Mouse (Mus musculus): ENCODE results near the gene Epor.

The Epor gene

GRCm38 (mm10) chr9:21935466-21936131 lies 27.7 kb downstream of the Epor start:
- no peak for DNase-seq

- no peak for DNase-seq
Measured at GRCm38 (mm10) chr9:21934021-21934420, 29.3 kb downstream of the Epor start.

DNA sequence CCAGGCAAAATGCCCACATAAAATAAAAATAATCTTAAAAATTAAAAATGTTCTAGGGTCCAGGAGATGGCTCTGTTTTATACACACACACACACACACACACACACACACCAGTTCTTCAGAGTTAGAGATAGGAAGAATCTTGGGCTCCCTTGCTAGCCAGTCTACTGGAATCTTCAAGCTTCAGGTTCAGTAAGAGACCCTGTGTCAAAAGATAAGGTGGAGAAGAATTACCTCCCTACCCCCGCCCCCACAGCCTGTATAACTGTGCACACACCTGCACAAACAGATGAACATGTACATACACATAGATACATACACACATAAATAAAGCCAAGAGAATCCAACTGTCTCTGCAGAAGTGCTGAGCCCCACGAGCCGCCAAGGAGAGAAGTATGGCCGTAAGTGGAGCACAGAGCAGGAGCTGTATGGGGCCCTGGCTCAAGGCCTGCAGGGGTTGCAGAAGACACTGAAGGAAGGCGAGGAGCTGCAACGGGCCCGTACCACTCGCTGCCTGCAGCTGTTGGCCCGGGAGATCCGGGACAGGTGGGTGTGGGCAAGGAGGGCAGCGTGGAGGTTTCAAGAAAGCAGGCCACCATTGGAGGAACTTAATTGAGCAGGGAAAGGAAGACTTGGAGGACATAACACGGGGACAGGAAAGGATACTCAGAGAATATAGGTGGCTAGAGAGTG lies 30.7 kb downstream of the Epor start:
- DNase-seq: no peak

DNA sequence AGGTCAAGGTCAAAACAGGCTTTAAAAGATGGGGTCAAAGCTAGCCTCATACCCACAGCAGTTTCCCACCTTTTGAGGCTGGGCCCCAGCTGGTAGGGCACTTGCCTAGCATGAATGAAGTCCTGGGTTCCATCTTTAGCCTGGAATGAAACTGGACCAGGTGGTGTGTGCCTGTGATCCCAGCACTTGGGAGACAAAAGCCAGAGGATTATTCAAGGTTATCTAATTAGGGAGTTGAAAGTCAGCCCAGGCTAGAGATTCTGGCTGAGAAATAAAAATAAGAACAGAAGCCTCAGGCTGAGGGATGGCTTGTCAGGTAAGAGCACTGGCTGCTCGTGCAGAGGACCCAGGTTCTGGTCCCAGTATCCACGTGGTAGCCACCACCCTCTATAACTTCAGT lies 31.3 kb downstream of the Epor start:
- no peak for DNase-seq

DNA sequence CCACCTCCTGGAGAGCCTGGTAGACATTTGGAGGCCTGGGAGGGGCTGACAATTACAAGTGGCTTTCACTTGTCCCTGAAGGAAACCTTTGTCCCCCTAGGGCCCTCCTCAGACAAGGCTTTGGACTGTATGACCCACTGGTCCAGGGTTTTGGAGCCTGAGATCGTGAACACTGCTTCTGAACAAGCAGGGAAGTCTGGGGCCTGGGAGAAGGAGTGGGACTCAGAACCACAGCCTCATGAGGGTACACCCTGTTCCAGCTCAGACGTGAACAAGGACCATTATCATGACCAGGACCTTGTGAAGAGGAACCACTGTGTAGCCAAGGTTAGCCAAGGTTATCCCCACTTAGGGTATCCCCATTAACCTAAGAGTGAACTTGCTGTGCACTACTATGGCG lies 34.1 kb downstream of the Epor start:
- no peak for DNase-seq

- peak; percentile 35 for DNase-seq
Measured at GRCm38 (mm10) chr9:21927208-21927753, 36.0 kb downstream of the Epor start, which contains the start of the genes Ccdc159 and Tmem205. Gene Ccdc159, plus strand, starts transcription at chr9:21927471. Gene Tmem205, minus strand, starts transcription at chr9:21927556.

- DNase-seq: no peak
Measured at GRCm38 (mm10) chr9:21926784-21927183, 36.5 kb downstream of the Epor start.

DNA sequence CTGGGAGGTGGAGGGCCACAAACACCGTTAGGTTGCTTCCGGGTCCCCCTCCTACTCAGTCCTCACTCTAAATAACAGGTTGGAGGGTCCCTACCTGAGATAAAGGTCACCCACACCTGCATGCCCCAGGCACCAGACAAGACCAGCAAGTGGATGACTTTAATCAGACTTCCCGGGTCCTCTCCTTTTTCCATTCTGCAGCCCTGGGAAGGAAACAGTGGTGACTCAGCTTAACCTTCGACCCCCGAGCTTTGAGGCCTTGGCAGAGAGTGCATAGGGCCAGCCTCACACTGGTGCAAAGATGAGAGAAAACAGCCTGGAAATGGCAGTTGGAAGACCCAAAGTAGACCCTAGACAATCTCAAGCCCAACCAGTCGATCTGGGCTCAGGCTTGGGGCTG lies 37.2 kb downstream of the Epor start:
- no peak for DNase-seq

DNA sequence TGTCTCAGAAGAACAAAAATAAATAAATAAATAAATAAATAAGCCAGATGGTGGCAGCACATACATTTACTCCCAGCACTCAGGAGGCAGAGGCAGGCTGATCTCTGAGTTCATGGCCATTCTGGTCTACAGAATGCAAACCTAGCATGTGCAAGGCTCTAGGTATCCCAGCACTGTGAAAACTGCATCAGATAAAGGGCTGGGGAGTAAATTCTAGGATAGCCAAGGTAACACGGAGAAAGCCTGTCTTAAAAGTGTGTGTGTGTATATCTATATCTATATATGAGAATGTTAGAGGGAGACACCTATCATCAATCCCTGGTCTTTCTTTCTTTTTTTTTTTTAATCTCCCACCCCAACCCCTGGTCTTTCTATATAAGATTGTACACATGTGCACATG lies 37.8 kb downstream of the Epor start:
- DNase-seq: no peak

DNA sequence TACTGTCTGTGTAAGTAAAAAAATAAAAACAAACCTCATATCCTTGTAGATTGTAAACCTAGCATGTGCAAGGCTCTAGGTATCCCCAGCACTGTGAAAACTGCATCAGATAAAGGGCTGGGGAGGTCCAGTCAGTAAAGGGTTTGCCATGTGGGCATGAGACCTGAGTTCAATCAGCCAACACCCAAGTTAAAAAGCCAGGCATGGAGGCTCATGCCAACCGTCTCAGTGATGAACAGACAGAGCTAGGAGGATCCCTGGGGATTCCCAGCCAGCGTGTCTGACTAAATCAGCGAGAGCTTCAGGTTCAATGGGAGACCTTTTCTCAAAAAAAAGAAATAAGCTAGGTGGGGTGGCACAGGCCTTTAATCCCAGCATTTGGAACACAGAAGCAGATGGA lies 38.3 kb downstream of the Epor start:
- no peak for DNase-seq

DNA sequence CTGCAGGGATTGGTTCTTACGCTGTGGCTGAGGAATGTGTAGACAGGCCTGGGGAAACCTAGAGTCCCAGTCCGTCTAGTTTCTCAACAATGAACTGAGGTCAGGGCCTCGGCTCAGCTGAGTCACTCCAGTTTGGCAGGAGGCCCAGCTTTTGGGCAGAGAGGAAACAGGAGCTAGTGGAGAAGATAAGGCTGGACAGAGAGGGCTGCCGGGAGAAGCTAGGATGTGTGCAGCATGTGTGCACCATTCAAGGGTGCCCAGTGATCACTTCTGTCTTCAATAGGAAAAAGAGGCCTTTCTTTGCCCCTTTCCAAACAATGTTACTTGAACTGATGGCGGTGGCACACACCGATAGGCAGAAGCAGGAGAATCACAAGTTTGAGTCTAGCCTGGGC lies 39.2 kb downstream of the Epor start:
- DNase-seq: no peak

GRCm38 (mm10) chr9:21923490-21924098 lies 39.7 kb downstream of the Epor start:
- DNase-seq: no peak

GRCm38 (mm10) chr9:21923036-21923435 lies 40.3 kb downstream of the Epor start:
- no peak for DNase-seq

DNA sequence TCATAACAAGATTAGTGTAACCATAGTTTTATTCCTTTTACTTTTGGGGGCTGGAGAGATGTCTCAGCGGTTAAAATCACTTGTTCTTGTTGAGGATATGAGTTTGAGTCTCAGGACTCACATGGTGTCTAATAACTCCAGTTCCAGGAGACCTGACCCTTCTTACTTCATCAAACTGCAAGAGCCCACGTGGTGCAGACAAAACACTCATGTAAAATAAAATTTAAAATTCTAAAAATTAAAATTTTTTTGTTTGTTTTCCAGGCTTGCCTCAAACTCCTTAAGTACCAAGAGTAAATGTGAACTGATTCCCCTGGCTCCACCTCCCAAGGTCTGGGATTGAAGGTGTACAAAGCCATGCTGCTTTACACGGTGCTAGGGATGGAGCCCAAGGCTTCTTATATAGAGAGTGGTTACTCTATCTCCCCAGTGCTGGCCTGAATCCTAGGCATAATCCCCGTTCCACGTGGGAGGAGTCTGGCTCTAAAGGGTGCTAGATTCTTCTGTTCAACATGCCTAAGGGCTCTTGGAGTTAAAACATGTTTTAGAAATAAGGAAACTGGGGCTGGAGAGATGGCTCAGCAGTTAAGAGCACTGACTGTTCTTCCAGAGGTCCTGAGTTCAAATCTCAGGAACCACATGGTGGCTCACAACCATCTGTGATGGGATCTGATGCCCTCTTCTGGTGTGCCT lies 44.5 kb downstream of the Epor start:
- no peak for DNase-seq

GRCm38 (mm10) chr9:21918035-21918592 lies 45.2 kb downstream of the Epor start, which contains the start of gene Rab3d:
Gene Rab3d, minus strand, starts transcription at chr9:21918192.
- DNase-seq: peak; percentile 98

- DNase-seq: no peak
Measured at GRCm38 (mm10) chr9:21917493-21918034, 45.7 kb downstream of the Epor start.

- no peak for DNase-seq
Measured at GRCm38 (mm10) chr9:21916851-21917492, 46.3 kb downstream of the Epor start.

GRCm38 (mm10) chr9:21909474-21910223 lies 53.7 kb downstream of the Epor start:
- no peak for DNase-seq

All from thymus, postnatal 4 days (tissue).